Mouse (Mus musculus) stomach, embryonic 15.5 days (tissue): Measurements from ENCODE around the gene Nodal. TPM values are rescaled to one million over a fixed set of nuclear protein-coding genes. Genes with fewer than 3 reads are reported as not detected.

ENCODE experiments used
- ATAC-seq: fragments of 200-750 bp; cut with Nextera tagmentation; 2 replicates; pipeline ENCODE4 v1.8.0; 2017; ENCODE audit warnings: low read depth, moderate number of reproducible peaks, moderate TSS enrichment; ENCODE audit not compliant: insufficient read depth, low FRiP score
- H3K27ac ChIP-seq: fragments of 300-500 bp; sonication (generic); 2 replicates; pipeline ENCODE4 v1.5.1; 2015; ENCODE audit warnings: mild to moderate bottlenecking, inconsistent platforms
- H3K27me3 ChIP-seq: fragments of 300-500 bp; sonication (generic); replicated peaks from 2 replicates; pipeline ENCODE4 v1.6.1; 2015; ENCODE audit warnings: inconsistent platforms
- H3K36me3 ChIP-seq: fragments of 300-500 bp; sonication (generic); 2 replicates; pipeline ENCODE4 v1.6.1; 2015; ENCODE audit warnings: inconsistent platforms
- H3K4me1 ChIP-seq: fragments of 300-500 bp; sonication (generic); 2 replicates; pipeline ENCODE4 v1.6.1; 2015; ENCODE audit warnings: inconsistent platforms
- H3K4me2 ChIP-seq: fragments of 300-500 bp; sonication (generic); 2 replicates; pipeline ENCODE4 v1.6.1; 2015; ENCODE audit warnings: mild to moderate bottlenecking, inconsistent platforms
- H3K4me3 ChIP-seq: fragments of 300-500 bp; sonication (generic); replicated peaks from 2 replicates; pipeline ENCODE4 v1.5.1; 2015; ENCODE audit warnings: inconsistent platforms
- H3K9ac ChIP-seq: fragments of 300-500 bp; sonication (generic); 2 replicates; pipeline ENCODE4 v1.6.1; 2015; ENCODE audit warnings: inconsistent platforms
- H3K9me3 ChIP-seq: fragments of 300-500 bp; sonication (generic); 2 replicates; pipeline ENCODE4 v1.6.1; 2016; ENCODE audit warnings: inconsistent platforms
- WGBS: fragments of 180-500 bp; shearing (Covaris S2); methylation state at CpG from one replicate; pipeline ENCODE4 v1.1.7; 2015; 5-methylcytosine and 5-hydroxymethylcytosine counted together
- polyA plus RNA-seq: library from polyadenylated mRNA; unstranded; fragments of >200 nt; fragmentation: Nextera tagmentation; extraction: Ambion mirVana; gene quantifications from 2 replicates; pipeline ENCODE4 v1.2.1, GENCODE M21; 2015

Nodal gene
- polyA plus RNA-seq, 1 experiment from 2014 or later, result 0.18 TPM

DNA sequence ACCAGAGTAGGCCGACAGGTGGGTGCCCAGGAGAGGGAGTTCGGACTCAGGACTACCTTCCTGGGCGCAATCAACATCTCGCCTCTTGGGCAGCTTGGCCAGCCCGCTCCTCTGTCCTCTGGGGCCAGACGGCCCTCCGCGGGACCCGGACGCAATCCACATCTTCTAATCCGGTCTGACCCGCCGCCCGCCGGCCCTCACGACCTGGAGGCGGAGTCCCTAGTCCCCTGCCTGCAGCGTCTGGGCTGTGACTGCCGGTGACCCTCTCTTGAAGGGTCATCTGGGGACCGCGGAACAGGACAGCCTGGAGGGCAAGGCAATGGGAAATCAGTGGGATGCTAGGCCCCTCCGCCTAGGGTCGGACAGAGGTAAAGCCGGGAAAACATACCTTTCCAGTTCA, 1.4 kb downstream of the Nodal start:
- 6% methylated on average over 24 of the region's 24 CpGs for WGBS
- Histone ChIP-seq H3K36me3 (no peaks in the 10 kb centered on the region), H3K4me2 (no peak overlapping the region), H3K4me3 (no peak overlapping the region), H3K9ac (no peak overlapping the region), H3K27ac (no peak overlapping the region), H3K4me1 (peaks cover 6% of the 10 kb centered on the region), H3K9me3 (no peaks in the 10 kb centered on the region), H3K27me3 (peaks cover 49% of the 10 kb centered on the region)
- ATAC-seq, result no peak

DNA sequence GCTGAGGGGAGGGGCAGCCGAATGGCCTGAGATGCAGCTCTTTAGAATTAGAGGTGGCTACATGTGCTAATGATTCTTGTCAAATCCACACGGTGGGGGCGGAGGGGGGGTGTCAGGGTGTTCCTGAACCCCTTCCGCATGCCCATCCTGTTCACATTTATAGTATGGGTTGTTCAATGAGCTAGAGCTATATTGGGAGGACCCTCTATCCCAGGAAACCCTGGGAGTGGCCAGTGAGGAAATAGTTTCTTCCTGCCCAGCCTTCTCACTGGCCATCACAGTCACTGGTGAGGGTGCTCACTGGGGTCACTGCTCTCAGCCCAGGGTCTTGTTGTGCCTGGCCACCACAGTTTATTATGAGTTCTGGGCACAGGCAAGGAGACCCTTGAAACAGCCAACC, 2.2 kb downstream of the Nodal start:
- no peak overlapping the region for H3K4me3 ChIP-seq
- H3K9me3 ChIP-seq, result no peaks in the 10 kb centered on the region
- 63% methylated on average over 4 of the region's 4 CpGs for WGBS
- ATAC-seq, result no peak
- H3K27ac ChIP-seq, result no peak overlapping the region
- no peaks in the 10 kb centered on the region for H3K36me3 ChIP-seq
- peaks cover 10% of the 10 kb centered on the region for H3K4me1 ChIP-seq
- H3K4me2 ChIP-seq, result no peak overlapping the region
- H3K27me3 ChIP-seq, result peaks cover 49% of the 10 kb centered on the region
- H3K9ac ChIP-seq, result no peak overlapping the region

DNA sequence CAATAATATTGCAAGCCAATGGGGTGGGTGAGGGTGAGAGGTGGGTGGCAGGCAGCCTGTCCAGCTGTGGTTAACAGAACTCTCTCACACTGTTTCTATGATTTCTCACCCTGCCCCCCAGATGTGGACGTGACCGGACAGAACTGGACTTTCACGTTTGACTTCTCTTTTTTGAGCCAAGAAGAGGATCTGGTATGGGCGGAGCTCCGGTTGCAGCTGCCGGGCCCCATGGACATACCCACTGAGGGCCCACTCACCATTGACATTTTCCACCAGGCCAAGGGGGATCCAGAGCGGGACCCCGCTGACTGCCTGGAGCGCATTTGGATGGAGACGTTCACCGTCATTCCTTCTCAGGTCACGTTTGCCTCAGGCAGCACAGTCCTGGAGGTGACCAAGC, 5.1 kb downstream of the Nodal start:
- Histone ChIP-seq H3K27me3 (peaks cover 28% of the 10 kb centered on the region), H3K4me2 (no peak overlapping the region), H3K9me3 (no peaks in the 10 kb centered on the region), H3K27ac (no peak overlapping the region), H3K9ac (no peak overlapping the region), H3K4me1 (peaks cover 10% of the 10 kb centered on the region), H3K36me3 (no peaks in the 10 kb centered on the region), H3K4me3 (no peak overlapping the region)
- no peak for ATAC-seq
- WGBS, result 76% methylated on average over 12 of the region's 12 CpGs

- WGBS, result 63% methylated on average over 10 of the region's 10 CpGs
- no peak overlapping the region for H3K4me2 ChIP-seq
- no peak for ATAC-seq
- H3K4me1 ChIP-seq, result peaks cover 6% of the 10 kb centered on the region
- H3K4me3 ChIP-seq, result no peak overlapping the region
- no peak overlapping the region for H3K9ac ChIP-seq
- peaks cover 24% of the 10 kb centered on the region for H3K27me3 ChIP-seq
- no peaks in the 10 kb centered on the region for H3K36me3 ChIP-seq
- H3K9me3 ChIP-seq, result no peaks in the 10 kb centered on the region
- H3K27ac ChIP-seq, result no peak overlapping the region
Measured at GRCm38 (mm10) chr10:61423289-61423688, 5.5 kb downstream of the Nodal start.

DNA sequence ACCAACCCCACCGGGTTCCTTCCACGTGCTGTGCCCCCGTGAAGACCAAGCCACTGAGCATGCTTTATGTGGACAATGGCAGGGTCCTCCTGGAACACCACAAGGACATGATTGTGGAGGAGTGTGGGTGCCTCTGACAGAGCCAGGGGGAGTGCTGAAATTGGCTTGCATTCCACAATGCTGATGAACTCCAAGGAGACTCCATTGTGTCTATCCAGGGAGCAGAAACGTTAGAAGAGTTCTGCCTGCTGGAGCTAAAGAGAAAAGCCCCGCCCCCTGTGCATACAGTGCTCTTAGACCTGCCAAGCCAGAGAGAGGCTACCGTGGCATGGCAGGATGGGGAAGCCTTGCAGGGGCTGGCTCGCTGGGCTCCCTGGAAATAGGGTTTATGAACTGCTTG, 6.7 kb downstream of the Nodal start:
- WGBS, result 20% methylated on average over 7 of the region's 7 CpGs
- Histone ChIP-seq H3K27ac (no peak overlapping the region), H3K27me3 (peaks cover 13% of the 10 kb centered on the region), H3K4me3 (no peak overlapping the region), H3K36me3 (no peaks in the 10 kb centered on the region), H3K4me1 (0 out of 2 replicates have a peak, but pooled peaks cover 4% of the 10 kb centered on the region), H3K9ac (no peak overlapping the region), H3K4me2 (peak overlapping the region; percentile 13; the same call in 1 of the 2 replicates), H3K9me3 (no peaks in the 10 kb centered on the region)
- ATAC-seq, result no peak

DNA sequence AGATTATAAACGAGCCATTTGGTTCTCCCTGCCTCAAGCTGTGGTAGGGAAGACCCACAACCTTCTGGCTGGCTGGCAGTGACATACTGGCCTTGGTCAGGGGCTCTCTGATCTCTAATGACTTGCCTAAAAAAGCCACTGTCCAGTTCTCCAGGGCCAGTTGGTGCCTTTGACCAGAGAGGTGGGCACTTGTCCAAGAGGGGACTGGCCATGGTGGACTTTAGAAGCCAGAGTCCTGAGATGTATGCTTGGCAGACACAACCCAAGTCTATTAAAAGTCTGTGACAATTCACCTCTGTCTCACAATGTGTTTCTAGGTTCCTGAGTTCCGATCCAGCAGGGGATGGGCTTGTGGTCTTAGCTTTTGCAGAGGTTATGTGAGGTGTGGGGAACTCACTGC, 7.3 kb downstream of the Nodal start:
- Histone ChIP-seq H3K4me2 (no peak overlapping the region), H3K9me3 (no peaks in the 10 kb centered on the region), H3K9ac (no peak overlapping the region), H3K36me3 (peaks cover 2% of the 10 kb centered on the region; the same call in 1 of the 2 replicates), H3K27ac (no peak overlapping the region), H3K27me3 (peaks cover 7% of the 10 kb centered on the region; the same call in 1 of the 2 replicates), H3K4me3 (no peak overlapping the region), H3K4me1 (0 out of 2 replicates have a peak, but pooled peaks cover 4% of the 10 kb centered on the region)
- 53% methylated on average over 2 of the region's 2 CpGs for WGBS
- no peak for ATAC-seq

DNA sequence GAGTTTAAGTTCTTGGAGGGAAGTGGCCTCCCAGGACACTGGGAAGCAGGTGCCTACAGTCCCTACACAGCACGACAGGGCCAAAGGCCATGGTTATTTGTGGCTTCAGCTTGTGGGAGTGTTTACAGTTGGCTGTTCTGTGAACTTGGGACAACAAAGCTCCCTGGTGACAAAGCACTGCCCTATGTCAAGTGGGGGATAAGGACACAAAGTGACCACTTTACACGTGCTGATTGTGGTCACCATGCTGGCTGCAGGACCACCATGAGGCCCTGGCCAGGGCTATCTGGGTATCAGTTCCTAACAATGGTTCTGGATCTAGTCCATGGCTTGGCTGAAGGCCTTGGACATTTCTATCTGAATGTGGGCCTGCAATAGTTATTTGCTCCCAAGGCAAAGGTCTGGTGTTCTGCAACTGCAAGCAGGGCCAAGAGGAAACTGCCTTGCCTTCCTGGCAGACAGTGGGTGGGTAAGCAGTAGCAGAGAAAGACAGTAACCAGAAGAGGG, 8.5 kb downstream of the Nodal start:
- H3K4me2 ChIP-seq, result no peak overlapping the region
- no peak overlapping the region for H3K9ac ChIP-seq
- H3K27ac ChIP-seq, result no peak overlapping the region
- ATAC-seq, result no peak
- peaks cover 14% of the 10 kb centered on the region for H3K36me3 ChIP-seq
- H3K4me3 ChIP-seq, result no peak overlapping the region
- WGBS, result 50% methylated on average over 2 of the region's 2 CpGs
- no peaks in the 10 kb centered on the region for H3K9me3 ChIP-seq
- H3K4me1 ChIP-seq, result 0 out of 2 replicates have a peak, but pooled peaks cover 4% of the 10 kb centered on the region
- H3K27me3 ChIP-seq, result no peaks in the 10 kb centered on the region

- H3K9ac ChIP-seq, result no peak overlapping the region
- 84% methylated on average over 6 of the region's 6 CpGs for WGBS
- no peak overlapping the region for H3K4me3 ChIP-seq
- no peaks in the 10 kb centered on the region for H3K9me3 ChIP-seq
- ATAC-seq, result no peak
- no peak overlapping the region for H3K4me2 ChIP-seq
- H3K4me1 ChIP-seq, result 0 out of 2 replicates have a peak, but pooled peaks cover 4% of the 10 kb centered on the region
- H3K36me3 ChIP-seq, result peaks cover 23% of the 10 kb centered on the region
- no peaks in the 10 kb centered on the region for H3K27me3 ChIP-seq
- no peak overlapping the region for H3K27ac ChIP-seq
Measured at GRCm38 (mm10) chr10:61427951-61428350, 10.2 kb downstream of the Nodal start.

DNA sequence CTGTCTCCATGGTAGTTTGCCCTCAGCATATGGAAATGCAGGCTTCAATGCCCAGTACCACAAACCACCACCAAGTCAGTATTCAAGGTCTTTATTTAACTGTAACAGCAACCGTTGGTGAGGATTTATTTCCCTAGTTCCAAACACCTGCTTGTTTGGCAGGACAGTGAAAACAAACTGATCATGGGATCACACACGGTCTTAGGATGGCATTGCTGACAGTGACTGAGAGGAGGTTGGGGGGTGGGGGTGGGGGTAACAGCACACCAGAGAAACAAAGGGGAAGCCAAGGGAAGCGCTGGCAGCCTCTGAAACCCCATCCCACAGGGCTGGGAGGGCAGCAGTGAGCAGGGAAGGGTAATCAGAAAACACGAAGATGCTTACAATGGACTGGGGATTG, 10.6 kb downstream of the Nodal start:
- H3K9me3 ChIP-seq, result no peaks in the 10 kb centered on the region
- no peak overlapping the region for H3K9ac ChIP-seq
- H3K36me3 ChIP-seq, result peaks cover 28% of the 10 kb centered on the region
- H3K4me2 ChIP-seq, result no peak overlapping the region
- H3K4me1 ChIP-seq, result 0 out of 2 replicates have a peak, but pooled peaks cover 4% of the 10 kb centered on the region
- ATAC-seq, result no peak
- no peak overlapping the region for H3K4me3 ChIP-seq
- no peak overlapping the region for H3K27ac ChIP-seq
- 56% methylated on average over 4 of the region's 4 CpGs for WGBS
- H3K27me3 ChIP-seq, result no peaks in the 10 kb centered on the region

GRCm38 (mm10) chr10:61429043-61429442, 11.3 kb downstream of the Nodal start:
- H3K9ac ChIP-seq, result no peak overlapping the region
- H3K27me3 ChIP-seq, result no peaks in the 10 kb centered on the region
- no peaks in the 10 kb centered on the region for H3K9me3 ChIP-seq
- no peak for ATAC-seq
- H3K4me1 ChIP-seq, result 0 out of 2 replicates have a peak, but pooled peaks cover 4% of the 10 kb centered on the region
- no peak overlapping the region for H3K4me3 ChIP-seq
- no peak overlapping the region for H3K27ac ChIP-seq
- 92% methylated on average over 5 of the region's 5 CpGs for WGBS
- H3K4me2 ChIP-seq, result no peak overlapping the region
- peaks cover 33% of the 10 kb centered on the region for H3K36me3 ChIP-seq

GRCm38 (mm10) chr10:61431375-61431774, 13.6 kb downstream of the Nodal start:
- Histone ChIP-seq H3K27me3 (no peaks in the 10 kb centered on the region), H3K27ac (no peak overlapping the region), H3K4me2 (no peak overlapping the region), H3K4me3 (no peak overlapping the region), H3K9ac (no peak overlapping the region), H3K4me1 (no peaks in the 10 kb centered on the region), H3K9me3 (no peaks in the 10 kb centered on the region), H3K36me3 (peaks cover 39% of the 10 kb centered on the region)
- ATAC-seq, result no peak
- 91% methylated on average over 9 of the region's 9 CpGs for WGBS

DNA sequence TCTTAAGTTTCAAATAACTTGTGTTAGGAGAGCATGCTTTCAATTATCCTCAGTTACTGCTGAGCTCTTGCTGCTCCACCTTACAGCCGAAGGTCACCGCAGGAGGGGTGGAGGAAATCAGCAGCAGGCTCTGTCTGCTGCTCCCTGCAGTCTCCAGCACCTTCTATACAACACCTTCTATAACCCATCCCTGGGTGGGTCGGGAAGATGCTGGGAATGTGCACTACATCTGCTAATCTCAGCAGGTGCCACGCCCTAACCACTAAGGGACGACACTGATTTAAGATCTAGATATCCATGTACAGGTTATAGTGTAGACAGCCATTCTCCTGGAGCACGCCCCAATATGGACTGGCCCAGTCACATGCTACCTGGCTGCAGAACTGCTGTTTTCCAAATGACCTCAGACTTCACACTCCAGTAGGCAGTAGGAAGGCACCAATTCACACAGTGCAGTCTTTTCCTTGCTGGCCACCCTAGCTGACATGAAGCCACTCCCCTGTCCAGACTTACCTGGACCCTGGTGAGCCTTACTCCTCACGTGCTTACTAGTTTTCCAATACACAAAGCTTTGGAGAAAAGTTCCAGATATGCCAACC, 22.5 kb downstream of the Nodal start:
- Histone ChIP-seq H3K4me2 (no peak overlapping the region), H3K9me3 (no peaks in the 10 kb centered on the region), H3K9ac (no peak overlapping the region), H3K4me3 (no peak overlapping the region), H3K27ac (no peak overlapping the region), H3K27me3 (no peaks in the 10 kb centered on the region), H3K4me1 (peaks cover 15% of the 10 kb centered on the region), H3K36me3 (no peaks in the 10 kb centered on the region)
- ATAC-seq, result no peak
- WGBS, result 93% methylated on average over 7 of the region's 7 CpGs
